Mouse (Mus musculus) heart, embryonic 16.5 days (tissue): ENCODE results near the gene Ubb. TPM values are rescaled to one million over a fixed set of nuclear protein-coding genes. Genes with fewer than 3 reads are reported as not detected.

ENCODE experiments used
- ATAC-seq: fragments of 200-750 bp; cut with Nextera tagmentation; replicated peaks from 2 replicates; pipeline ENCODE4 v1.8.0; 2017; ENCODE audit warnings: moderate number of reproducible peaks; ENCODE audit not compliant: insufficient read depth, low FRiP score; ENCODE audit errors: extremely low read depth
- H3K27ac ChIP-seq: fragments of 300-500 bp; sonication (generic); 2 replicates; pipeline ENCODE4 v1.5.1; 2014; ENCODE audit warnings: mild to moderate bottlenecking, low read length, control low read depth, moderate library complexity
- H3K27me3 ChIP-seq: fragments of 300-500 bp; sonication (generic); 2 replicates; pipeline ENCODE4 v1.6.1; 2014; ENCODE audit warnings: low read length, mixed read lengths; ENCODE audit not compliant: control insufficient read depth, insufficient read depth
- H3K36me3 ChIP-seq: fragments of 300-500 bp; sonication (generic); 2 replicates; pipeline ENCODE4 v1.6.1; 2014; ENCODE audit not compliant: control insufficient read depth, insufficient read depth
- H3K4me1 ChIP-seq: fragments of 300-500 bp; sonication (generic); 2 replicates; pipeline ENCODE4 v1.6.1; 2014; ENCODE audit warnings: low read length, mixed read lengths; ENCODE audit not compliant: control insufficient read depth, insufficient read depth
- H3K4me2 ChIP-seq: fragments of 300-500 bp; sonication (generic); 2 replicates; pipeline ENCODE4 v1.6.1; 2014; ENCODE audit warnings: low read depth, mild to moderate bottlenecking, control low read depth, low read length
- H3K4me3 ChIP-seq: fragments of 300-500 bp; sonication (generic); 2 replicates; pipeline ENCODE4 v1.5.1; 2014; ENCODE audit warnings: mild to moderate bottlenecking, control low read depth, low read length
- H3K9ac ChIP-seq: fragments of 300-500 bp; sonication (generic); 2 replicates; pipeline ENCODE4 v1.6.1; 2014; ENCODE audit warnings: low read length, control low read depth
- H3K9me3 ChIP-seq: fragments of 300-500 bp; sonication (generic); replicated peaks from 2 replicates; pipeline ENCODE4 v1.6.1; 2016; ENCODE audit warnings: low read length; ENCODE audit not compliant: control insufficient read depth
- WGBS: fragments of 180-500 bp; shearing (Covaris S2); extraction: QIAGEN DNeasy Blood & Tissue Kit; methylation state at CpG from one replicate; pipeline ENCODE4 v1.1.7; 2014; 5-methylcytosine and 5-hydroxymethylcytosine counted together
- polyA plus RNA-seq: library from polyadenylated mRNA; unstranded; fragments of >200 nt; fragmentation: Nextera tagmentation; extraction: Ambion mirVana; gene quantifications from 2 replicates; pipeline ENCODE4 v1.2.1, GENCODE M21; 2015

Ubb gene
- polyA plus RNA-seq, 1 experiment from 2014 or later: 2,483 TPM

DNA sequence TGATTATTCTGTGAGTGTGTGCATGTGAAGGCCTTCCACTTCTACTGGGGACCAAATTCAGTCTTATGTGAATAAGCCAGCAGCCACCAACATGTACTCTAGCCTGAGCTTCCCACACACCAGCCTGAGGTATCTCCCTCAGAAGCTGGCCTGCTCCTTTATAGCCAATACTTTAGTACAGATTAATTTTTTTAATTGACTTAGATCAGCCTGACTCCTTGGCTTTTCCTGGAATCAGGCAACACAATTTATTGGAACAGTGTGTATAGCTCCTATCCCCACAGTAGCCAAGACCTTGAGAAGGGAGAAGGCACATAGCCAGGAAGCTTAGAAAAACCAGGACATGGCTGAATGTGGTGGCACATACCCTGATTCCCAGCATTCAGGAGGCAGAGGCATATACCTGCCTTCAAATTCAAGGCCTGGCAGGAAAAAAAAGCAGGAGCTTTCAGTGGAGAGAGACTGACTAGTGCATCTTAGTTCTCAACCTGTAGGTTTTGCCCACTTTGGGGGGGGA, 5.0 kb downstream of the Ubb start:
- peaks cover 17% of the 10 kb centered on the region for H3K36me3 ChIP-seq
- no peak overlapping the region for H3K9ac ChIP-seq
- no peaks in the 10 kb centered on the region for H3K9me3 ChIP-seq
- H3K27ac ChIP-seq: no peak overlapping the region
- no peaks in the 10 kb centered on the region for H3K27me3 ChIP-seq
- H3K4me1 ChIP-seq: peaks cover 27% of the 10 kb centered on the region
- no peak overlapping the region for H3K4me2 ChIP-seq
- ATAC-seq: no peak
- H3K4me3 ChIP-seq: no peak overlapping the region

DNA sequence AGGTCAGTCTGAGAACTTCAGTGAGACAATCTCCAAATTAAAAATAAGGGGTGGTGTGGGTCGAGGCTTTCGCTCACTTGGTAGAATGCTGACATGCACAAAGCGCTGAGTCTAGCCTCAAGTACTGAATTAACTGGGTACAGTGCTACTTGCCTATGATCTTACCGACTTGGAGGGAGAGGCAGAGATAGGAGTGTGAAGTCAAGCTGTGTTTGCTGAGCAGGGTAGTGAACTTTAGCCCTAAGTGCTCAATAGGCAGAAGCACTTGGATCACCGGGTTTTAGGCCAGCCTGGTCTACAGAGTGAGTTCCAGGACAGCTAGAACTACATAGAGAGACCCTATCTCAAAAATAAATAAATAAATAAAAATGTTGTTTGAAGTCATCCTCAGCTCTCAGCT, 6.2 kb downstream of the Ubb start:
- WGBS: 59% methylated on average over 5 of the region's 5 CpGs
- no peak overlapping the region for H3K27ac ChIP-seq
- no peak overlapping the region for H3K4me2 ChIP-seq
- H3K4me3 ChIP-seq: no peak overlapping the region
- no peak for ATAC-seq
- peaks cover 27% of the 10 kb centered on the region for H3K4me1 ChIP-seq
- peaks cover 17% of the 10 kb centered on the region for H3K36me3 ChIP-seq
- no peak overlapping the region for H3K9ac ChIP-seq
- no peaks in the 10 kb centered on the region for H3K27me3 ChIP-seq
- no peaks in the 10 kb centered on the region for H3K9me3 ChIP-seq

DNA sequence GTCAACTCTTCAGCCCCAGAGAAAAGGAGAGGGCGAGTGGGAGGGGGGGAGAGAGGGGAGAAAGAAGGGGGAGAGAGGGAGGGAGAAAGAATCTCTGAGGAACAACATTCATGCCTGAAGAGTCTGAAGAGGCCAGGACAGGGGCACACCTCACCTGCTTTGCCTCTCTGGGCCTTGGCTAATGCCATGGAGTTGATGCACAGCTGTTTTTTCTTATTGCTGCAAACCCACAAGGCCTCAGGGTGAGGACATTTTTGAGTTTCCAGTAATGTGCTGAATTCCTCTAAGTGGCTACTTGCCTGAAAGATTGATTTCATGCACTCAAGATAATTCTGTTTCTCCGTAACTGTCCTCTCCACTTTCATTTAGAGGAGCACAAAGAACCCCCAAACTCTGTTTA, 7.2 kb downstream of the Ubb start:
- Histone ChIP-seq H3K4me1 (peaks cover 26% of the 10 kb centered on the region), H3K27ac (no peak overlapping the region), H3K9me3 (no peaks in the 10 kb centered on the region), H3K4me3 (no peak overlapping the region), H3K4me2 (no peak overlapping the region), H3K27me3 (no peaks in the 10 kb centered on the region), H3K9ac (no peak overlapping the region), H3K36me3 (peaks cover 15% of the 10 kb centered on the region)
- ATAC-seq: no peak
- WGBS: 68% methylated on average over 2 of the region's 2 CpGs

DNA sequence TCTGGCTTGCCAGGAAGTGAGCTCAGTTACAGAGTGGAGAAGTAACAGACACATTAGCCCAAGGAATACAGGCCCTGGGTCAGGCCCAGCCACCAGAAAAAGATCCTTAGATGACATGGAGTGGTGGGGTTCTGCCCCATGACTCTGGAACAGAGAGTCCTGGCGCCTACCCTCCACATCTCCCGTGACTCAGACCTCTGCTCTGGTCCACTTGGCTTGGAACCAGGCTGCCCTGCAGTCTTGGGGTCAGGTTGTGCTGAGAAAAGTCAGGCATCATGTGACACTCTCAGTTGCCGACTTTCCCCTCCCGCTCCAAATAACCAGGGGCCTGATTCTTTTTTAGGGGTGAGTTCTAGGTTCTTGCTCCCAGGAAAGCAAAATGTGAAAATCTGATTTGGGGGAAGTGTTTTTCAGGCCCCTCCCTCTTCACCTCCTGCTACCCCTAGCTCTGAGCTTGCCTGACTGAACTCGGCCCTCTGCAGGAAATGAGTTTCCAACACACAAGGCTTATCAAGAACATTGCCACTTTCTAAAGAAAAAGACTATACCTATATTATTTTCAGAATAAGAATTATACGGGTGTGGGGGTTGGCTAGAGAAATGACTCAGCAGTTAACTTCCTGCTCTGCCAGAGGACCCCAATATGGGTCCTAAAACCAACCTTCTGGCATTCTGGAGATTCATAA, 8.1 kb downstream of the Ubb start:
- Histone ChIP-seq H3K9ac (no peak overlapping the region), H3K27me3 (no peaks in the 10 kb centered on the region), H3K4me2 (no peak overlapping the region), H3K4me1 (peaks cover 17% of the 10 kb centered on the region), H3K4me3 (no peak overlapping the region), H3K27ac (no peak overlapping the region), H3K9me3 (no peaks in the 10 kb centered on the region), H3K36me3 (peaks cover 11% of the 10 kb centered on the region)
- 0 out of 2 replicates have a peak, but pooled peaks have one; percentile 41 for ATAC-seq
- 31% methylated on average over 6 of the region's 6 CpGs for WGBS

DNA sequence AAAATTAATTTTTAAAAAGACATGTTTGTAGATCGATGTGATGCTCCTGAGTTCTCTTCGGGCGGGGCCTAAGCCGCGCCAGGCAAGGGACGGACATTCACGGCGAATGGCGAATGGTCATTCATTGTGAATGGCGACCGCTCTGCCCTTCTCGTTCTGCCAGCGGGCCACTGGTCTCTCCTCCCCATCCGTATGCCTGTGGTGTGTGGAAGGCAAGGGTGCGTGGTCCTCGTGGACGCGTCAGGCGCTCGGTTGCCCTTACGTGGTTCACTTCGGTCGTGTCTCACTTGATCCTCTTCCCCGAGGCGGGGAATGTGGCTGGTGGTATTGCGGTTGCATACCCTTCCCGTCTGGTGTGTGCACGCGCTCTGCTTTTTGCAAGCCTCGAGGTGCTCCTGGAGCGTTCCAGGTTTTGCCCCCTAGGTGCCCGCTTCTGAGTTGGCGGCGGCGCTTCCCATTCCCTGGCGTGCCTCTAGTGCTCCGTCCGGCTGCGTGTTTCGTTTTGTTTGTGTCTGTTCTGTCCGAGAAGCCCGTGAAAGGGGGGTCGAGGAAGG, 9.6 kb downstream of the Ubb start:
- H3K4me3 ChIP-seq: peak overlapping the region; percentile 48
- peak overlapping the region; percentile 32; the same call in 1 of the 2 replicates for H3K9ac ChIP-seq
- H3K4me1 ChIP-seq: peaks cover 3% of the 10 kb centered on the region; the same call in 1 of the 2 replicates
- H3K27me3 ChIP-seq: no peaks in the 10 kb centered on the region
- H3K27ac ChIP-seq: no peak overlapping the region
- ATAC-seq: no peak
- 27% methylated on average over 43 of the region's 43 CpGs for WGBS
- H3K36me3 ChIP-seq: no peaks in the 10 kb centered on the region
- H3K9me3 ChIP-seq: no peaks in the 10 kb centered on the region
- peak overlapping the region; percentile 66 for H3K4me2 ChIP-seq

DNA sequence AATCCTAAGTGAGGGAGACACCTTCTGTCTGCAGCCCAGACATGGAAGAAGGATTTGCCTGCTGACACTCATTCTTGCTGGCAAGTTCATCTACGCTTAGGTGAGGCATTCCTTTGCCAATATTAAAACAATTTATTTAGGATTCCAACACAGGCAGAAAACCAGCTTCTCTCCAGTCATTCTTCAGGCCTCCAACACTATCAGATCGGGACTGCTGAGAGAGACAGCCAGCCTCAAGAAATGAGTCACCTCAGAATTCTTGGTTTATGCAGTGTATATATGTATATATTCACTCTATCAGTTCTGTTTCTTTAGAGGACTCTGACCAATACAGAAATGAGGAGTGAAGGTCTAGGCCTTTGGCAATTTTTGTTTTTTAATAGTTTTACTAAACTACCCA, 12.6 kb downstream of the Ubb start:
- WGBS: 90% methylated on average over 2 of the region's 2 CpGs
- H3K4me2 ChIP-seq: no peak overlapping the region
- no peak for ATAC-seq
- peaks cover 3% of the 10 kb centered on the region; the same call in 1 of the 2 replicates for H3K4me1 ChIP-seq
- no peaks in the 10 kb centered on the region for H3K36me3 ChIP-seq
- H3K4me3 ChIP-seq: no peak overlapping the region
- H3K9ac ChIP-seq: no peak overlapping the region
- no peak overlapping the region for H3K27ac ChIP-seq
- no peaks in the 10 kb centered on the region for H3K27me3 ChIP-seq
- no peaks in the 10 kb centered on the region for H3K9me3 ChIP-seq

DNA sequence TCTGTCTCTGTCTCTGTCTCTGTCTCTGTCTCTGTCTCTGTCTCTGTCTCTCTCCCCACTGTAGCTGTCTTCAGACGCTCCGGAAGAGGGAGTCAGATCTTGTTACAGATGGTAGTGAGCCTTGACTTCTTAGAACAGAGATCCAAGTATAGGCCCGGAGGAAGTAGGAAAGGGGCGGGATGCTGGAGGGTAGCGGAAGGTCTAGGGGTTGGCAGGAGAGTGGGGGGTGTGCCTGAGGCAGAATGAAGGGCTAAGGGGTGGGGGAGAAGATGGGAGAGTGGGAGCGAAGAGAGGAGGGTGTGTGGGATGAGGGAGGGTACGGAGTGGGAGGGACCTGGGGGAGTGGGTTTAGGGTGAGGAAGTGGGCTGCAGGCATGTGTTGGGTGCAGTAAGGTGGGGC, 14.8 kb downstream of the Ubb start:
- H3K27ac ChIP-seq: peak overlapping the region; percentile 10; the same call in 1 of the 2 replicates
- no peak overlapping the region for H3K4me2 ChIP-seq
- no peaks in the 10 kb centered on the region for H3K36me3 ChIP-seq
- no peak overlapping the region for H3K9ac ChIP-seq
- WGBS: 54% methylated on average over 7 of the region's 7 CpGs
- no peaks in the 10 kb centered on the region for H3K4me1 ChIP-seq
- no peak overlapping the region for H3K4me3 ChIP-seq
- H3K9me3 ChIP-seq: no peaks in the 10 kb centered on the region
- ATAC-seq: no peak
- no peaks in the 10 kb centered on the region for H3K27me3 ChIP-seq

DNA sequence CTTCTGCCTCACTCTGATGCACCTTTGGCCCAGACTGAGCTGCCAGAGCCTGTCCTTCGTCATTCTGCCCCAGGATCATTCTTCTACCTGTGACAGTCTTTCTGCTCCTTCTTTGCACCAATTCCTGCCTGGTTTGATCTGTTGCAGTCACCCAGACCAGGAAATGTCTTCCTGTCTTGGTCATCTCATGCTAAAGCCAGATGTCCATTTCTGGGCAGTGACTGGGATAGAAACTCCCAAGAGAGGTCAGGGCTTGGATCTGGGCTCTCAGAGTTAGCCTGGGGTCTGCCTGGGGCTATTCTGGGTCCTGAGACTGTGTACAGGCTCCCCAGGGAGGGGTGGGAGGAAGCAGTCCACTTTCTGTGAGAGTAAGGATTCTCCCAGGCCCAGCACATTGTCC, 15.2 kb downstream of the Ubb start:
- H3K36me3 ChIP-seq: no peaks in the 10 kb centered on the region
- H3K27me3 ChIP-seq: no peaks in the 10 kb centered on the region
- no peak overlapping the region for H3K4me2 ChIP-seq
- no peak overlapping the region for H3K4me3 ChIP-seq
- peak overlapping the region; percentile 10; the same call in 1 of the 2 replicates for H3K27ac ChIP-seq
- no peak overlapping the region for H3K9ac ChIP-seq
- no peaks in the 10 kb centered on the region for H3K4me1 ChIP-seq
- 67% methylated on average over 1 of the region's 1 CpGs for WGBS
- ATAC-seq: no peak
- H3K9me3 ChIP-seq: no peaks in the 10 kb centered on the region

DNA sequence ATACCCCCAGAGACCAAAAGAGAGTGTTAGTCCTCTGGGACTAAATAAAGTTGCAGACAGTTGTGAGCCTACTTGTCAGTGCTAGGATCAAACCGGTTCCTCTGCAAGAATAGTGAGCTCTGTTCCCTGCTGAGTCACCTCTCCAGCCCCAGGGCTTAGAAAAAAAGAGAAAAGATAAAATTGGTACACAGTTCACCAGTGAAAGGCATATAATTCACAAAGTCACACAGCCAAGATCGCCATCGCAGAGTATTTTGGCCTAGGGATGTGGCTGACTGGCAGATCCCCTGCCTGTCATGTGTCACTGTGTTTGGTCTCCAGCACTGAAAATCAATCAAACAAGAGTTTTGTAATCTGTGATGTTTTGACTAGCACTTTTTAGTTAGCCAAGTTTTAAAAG, 17.3 kb downstream of the Ubb start:
- H3K4me2 ChIP-seq: no peak overlapping the region
- no peak overlapping the region for H3K4me3 ChIP-seq
- ATAC-seq: no peak
- no peaks in the 10 kb centered on the region for H3K36me3 ChIP-seq
- H3K9me3 ChIP-seq: 0 out of 2 replicates have a peak, but pooled peaks cover 2% of the 10 kb centered on the region
- H3K27ac ChIP-seq: no peak overlapping the region
- no peaks in the 10 kb centered on the region for H3K27me3 ChIP-seq
- no peaks in the 10 kb centered on the region for H3K4me1 ChIP-seq
- WGBS: 67% methylated on average over 3 of the region's 3 CpGs
- H3K9ac ChIP-seq: no peak overlapping the region
